Mouse (Mus musculus): ENCODE data around the gene Mtmr14.

DNA sequence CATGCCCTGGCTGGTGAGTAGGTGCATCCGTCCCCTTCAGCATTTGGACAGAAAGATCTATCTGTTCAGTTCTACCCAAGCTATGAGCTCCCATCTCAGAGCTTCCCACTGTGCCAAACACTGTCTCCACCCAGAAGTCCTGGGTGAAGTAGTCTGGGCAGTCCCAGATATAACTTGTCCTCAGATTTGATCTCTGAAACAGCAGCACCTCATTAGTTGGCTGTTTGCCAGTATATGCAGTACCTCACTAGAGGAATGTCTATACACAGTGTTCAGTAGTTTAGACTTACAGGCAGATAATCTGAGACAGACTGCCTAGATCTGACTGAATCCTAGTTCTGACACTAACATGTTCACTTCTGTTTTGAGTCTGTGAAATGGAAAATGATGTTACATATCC lies 91.8 kb downstream of the Mtmr14 start:
- no peak for TF ChIP-seq USF1 (IDR thresholded peaks at IDR 0.05; ENCODE audit: low read depth)
- TF ChIP-seq CEBPB (IDR thresholded peaks at IDR 0.05; ENCODE audit: low read depth) = no peak
- TF ChIP-seq CTCF (IDR thresholded peaks at IDR 0.05; ENCODE audit: control insufficient read depth, insufficient read depth, insufficient read length) = no peak
- no peak for TF ChIP-seq FOSL1 (IDR thresholded peaks at IDR 0.05; ENCODE audit: insufficient read depth, low read length, poor library complexity, severe bottlenecking)

Measured in C2C12 (cell line).